Mouse (Mus musculus): Measurements from ENCODE around the gene Cpsf3.

- TF ChIP-seq CHD2 (IDR thresholded peaks at IDR 0.05; ENCODE audit: low read depth, low read length) (no peak; the same call in 1 of the 2 replicates), ZC3H11A (IDR thresholded peaks at IDR 0.05; ENCODE audit: borderline replicate concordance, low read depth, low read length) (no peak; the same call in 1 of the 2 replicates)
Observed at GRCm38 (mm10) chr12:21286243-21286622, 1.0 kb downstream of the Cpsf3 start, which contains the start of gene Itgb1bp1.
